8 mouse cellular contexts compared by ENCODE assay signal in the genomic region with DNA sequence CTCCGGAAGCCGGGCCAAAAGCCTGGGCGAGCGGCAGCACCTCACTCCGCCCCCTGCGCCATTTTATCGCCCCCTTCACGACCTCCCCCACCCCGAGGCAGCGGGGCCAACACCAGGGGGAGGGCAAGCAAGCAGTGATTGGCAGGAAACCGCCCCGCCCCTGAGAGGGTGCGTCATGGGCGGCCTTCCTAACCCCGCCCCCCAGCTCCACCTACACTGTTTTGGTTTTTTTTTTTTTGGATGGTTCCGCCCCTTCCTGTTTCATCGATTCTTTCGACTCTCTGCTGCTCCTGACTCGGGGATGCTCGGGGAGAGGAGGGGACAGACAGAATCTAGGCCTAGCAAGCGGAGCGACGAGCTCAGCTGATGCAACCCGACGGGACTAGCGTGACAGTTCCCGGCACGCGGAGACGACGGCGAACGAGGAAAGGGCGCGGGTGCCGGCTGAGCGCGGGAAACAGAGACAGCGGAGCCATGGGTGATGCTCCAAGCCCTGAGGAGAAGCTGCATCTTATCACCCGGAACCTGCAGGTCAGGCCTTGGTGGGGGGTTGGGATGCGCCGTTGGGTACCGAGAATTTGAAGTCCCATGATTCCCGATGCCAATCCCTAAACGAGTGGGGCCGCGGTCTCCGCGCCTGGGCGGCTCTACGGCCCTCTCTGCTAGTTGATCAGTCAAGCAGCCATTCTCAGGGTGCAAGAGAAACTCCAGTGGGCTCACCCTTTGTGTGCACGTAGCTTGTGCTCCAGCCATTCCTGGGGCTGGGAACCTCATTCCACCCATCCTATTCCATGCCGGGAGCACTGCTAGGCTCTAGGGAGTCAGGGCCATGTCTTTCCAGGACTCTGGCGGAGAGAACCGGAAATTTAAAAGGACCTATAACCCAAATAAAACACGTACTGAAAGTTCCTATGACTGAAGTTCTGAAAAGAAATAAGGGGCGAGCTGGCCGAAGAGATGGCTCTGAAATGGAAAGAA. TPM values are rescaled to one million over a fixed set of nuclear protein-coding genes. Genes with fewer than 3 reads are reported as not detected.
DNase-seq lines count a peak whose midpoint lies in the region; ATAC-seq and TF ChIP-seq lines count a peak whose summit lies in the region.

A gene (minus strand): TSS at position 186 of the 978 bp plus-strand sequence.
A gene (plus strand): TSS at position 219 of the 978 bp plus-strand sequence.

- peak within 1 kb of the TSS; percentile 97 for H3K27ac ChIP-seq in gastrocnemius, adult 2 months
- H3K27ac ChIP-seq in hindbrain, postnatal 0 days: peak within 1 kb of the TSS; percentile 82
- peak within 1 kb of the TSS; percentile 97 for H3K27ac ChIP-seq in left cerebral cortex, adult 2 months

- peak within 1 kb of the TSS; percentile 81 for H3K4me2 ChIP-seq in hindbrain, postnatal 0 days (ENCODE audit: low read depth, low read length)

- H3K36me3 ChIP-seq in hindbrain, postnatal 0 days (ENCODE audit: insufficient read depth, low read length): no peaks in the 10 kb centered on the region

- ATAC-seq in common myeloid progenitor, adult 5-6 weeks (replicated peaks; ENCODE audit: low read depth, poor library complexity, severe bottlenecking): peak; percentile 94
- ATAC-seq in hindbrain, postnatal 0 days: peak; percentile 95
- peak; percentile 95 for ATAC-seq in megakaryocyte, adult 5-6 weeks (ENCODE audit: poor library complexity, severe bottlenecking)

- H3K9me3 ChIP-seq in hindbrain, postnatal 0 days (ENCODE audit: low read length): no peaks in the 10 kb centered on the region

- DNase-seq in ZHBTc4 (ENCODE audit: low read depth, low spot score): peak; percentile 99
- DNase-seq in gastrocnemius, adult 2 months: peak; percentile 98
- peak; percentile 99 for DNase-seq in hindbrain, postnatal 0 days (ENCODE audit: low spot score)
- DNase-seq in left cerebral cortex, adult 2 months (ENCODE audit: extremely low spot score in 1 of 2, low spot score in 2 of 2): peak; percentile 94 to 96
- peak; percentile 93 to 96 for DNase-seq in right cerebral cortex, adult 2 months (ENCODE audit: low spot score in 2 of 2)
- DNase-seq in urinary bladder, postnatal 14 days (ENCODE audit: low spot score): peak; percentile 97

- TF ChIP-seq CTCF in gastrocnemius, adult 2 months (IDR thresholded peaks at IDR 0.05): no peak
- TF ChIP-seq CTCF in hindbrain, postnatal 0 days (IDR thresholded peaks at IDR 0.05; ENCODE audit: low read depth): peak; percentile 38
- TF ChIP-seq CTCF in left cerebral cortex, adult 2 months (IDR thresholded peaks at IDR 0.05): no peak

- under 1% methylated on average over 57 of the region's 58 CpGs for WGBS in hindbrain, postnatal 0 days

- peaks cover 11% of the 10 kb centered on the region for H3K4me1 ChIP-seq in hindbrain, postnatal 0 days (ENCODE audit: insufficient read depth, low read length)

- no peaks in the 10 kb centered on the region for H3K27me3 ChIP-seq in hindbrain, postnatal 0 days (ENCODE audit: insufficient read depth, low read length)

- peak within 1 kb of the TSS; percentile 89 for H3K9ac ChIP-seq in hindbrain, postnatal 0 days (replicated peaks; ENCODE audit: low read length)

- intact Hi-C loops in gastrocnemius, adult 2 months (cut with DNase I): loop anchor here (5.0 kb wide), 2 partner anchors 142 to 272 kb away; a partner anchor contains a TSS
- intact Hi-C loops in left cerebral cortex, adult 2 months (cut with DNase I): loop anchor here (5.0 kb wide), 1 partner anchor 272 kb away; a partner anchor contains a TSS

- peak within 1 kb of the TSS; percentile 89 for H3K4me3 ChIP-seq in gastrocnemius, adult 2 months
- peak within 1 kb of the TSS; percentile 87 for H3K4me3 ChIP-seq in hindbrain, postnatal 0 days (ENCODE audit: low read length)
- H3K4me3 ChIP-seq in left cerebral cortex, adult 2 months: peak within 1 kb of the TSS; percentile 80

RNA-seq across cellular contexts. Expression of the first gene that starts in this region (rescaled TPM):
- total RNA-seq in common myeloid progenitor, adult 5-6 weeks (2017): 15.3 and 22.3 TPM in 2 replicates
- 1 to 10 TPM; 4.7 to 4.9 TPM for total RNA-seq in gastrocnemius, adult 2 months (2021)
- total RNA-seq in hindbrain, postnatal 0 days (2014; rRNA removed): 35.9 and 36.8 TPM in 2 replicates
- polyA plus RNA-seq in hindbrain, postnatal 0 days (2015; fragmentation: Nextera tagmentation; extraction: Ambion mirVana): 16.2 and 16.9 TPM in 2 replicates
- total RNA-seq in left cerebral cortex, adult 2 months (2021): 10 to 100 TPM; 33.9 to 34.5 TPM
- 28.3 and 37.5 TPM in 2 replicates for total RNA-seq in megakaryocyte, adult 5-6 weeks (2015)
- total RNA-seq in megakaryocyte, adult 5-6 weeks (2017): 14.1 and 22.2 TPM in 2 replicates

RNA-seq across cellular contexts. Expression of the second gene that starts in this region (rescaled TPM):
- 50.9 and 62.3 TPM in 2 replicates for total RNA-seq in common myeloid progenitor, adult 5-6 weeks (2017)
- total RNA-seq in gastrocnemius, adult 2 months (2021): 10 to 100 TPM; 39.8 to 43.0 TPM
- total RNA-seq in hindbrain, postnatal 0 days (2014; rRNA removed): 56.0 and 79.6 TPM in 2 replicates
- 101 and 102 TPM in 2 replicates for polyA plus RNA-seq in hindbrain, postnatal 0 days (2015; fragmentation: Nextera tagmentation; extraction: Ambion mirVana)
- 10 to 100 TPM; 87.4 to 93.1 TPM for total RNA-seq in left cerebral cortex, adult 2 months (2021)
- 9.4 and 12.5 TPM in 2 replicates for total RNA-seq in megakaryocyte, adult 5-6 weeks (2015)
- 20.0 and 26.1 TPM in 2 replicates for total RNA-seq in megakaryocyte, adult 5-6 weeks (2017)

Comparison
In these comparisons a context has a peak if more than half of its experiments do, and no peak if none do; other contexts are left out.
1. Peak in every context shown above with its lines: DNase-seq, ATAC-seq, H3K4me3 ChIP-seq and H3K27ac ChIP-seq.